Mouse (Mus musculus) liver, embryonic 16.5 days (tissue): ENCODE results near the gene Nacc2. TPM values are rescaled to one million over a fixed set of nuclear protein-coding genes. Genes with fewer than 3 reads are reported as not detected.

ENCODE experiments used
- ATAC-seq: fragments of 200-750 bp; cut with Nextera tagmentation; 2 replicates; pipeline ENCODE4 v1.8.0; 2017; ENCODE audit warnings: low read depth, mild to moderate bottlenecking, moderate number of reproducible peaks, moderate library complexity
- H3K27ac ChIP-seq: fragments of 300-500 bp; sonication (generic); 2 replicates; pipeline ENCODE4 v1.5.1; 2014; ENCODE audit warnings: mild to moderate bottlenecking, low read length
- H3K27me3 ChIP-seq: fragments of 300-500 bp; sonication (generic); 2 replicates; pipeline ENCODE4 v1.6.1; 2014; ENCODE audit warnings: low read depth, low read length, mixed read lengths; ENCODE audit not compliant: control insufficient read depth, insufficient read depth
- H3K36me3 ChIP-seq: fragments of 300-500 bp; sonication (generic); 2 replicates; pipeline ENCODE4 v1.6.1; 2014; ENCODE audit warnings: mild to moderate bottlenecking; ENCODE audit not compliant: control insufficient read depth, insufficient read depth
- H3K4me1 ChIP-seq: fragments of 300-500 bp; sonication (generic); 2 replicates; pipeline ENCODE4 v1.6.1; 2014; ENCODE audit warnings: low read depth, low read length, mixed read lengths; ENCODE audit not compliant: control insufficient read depth
- H3K4me2 ChIP-seq: fragments of 300-500 bp; sonication (generic); 2 replicates; pipeline ENCODE4 v1.6.1; 2014; ENCODE audit warnings: low read depth, low read length, mixed read lengths
- H3K4me3 ChIP-seq: fragments of 300-500 bp; sonication (generic); 2 replicates; pipeline ENCODE4 v1.5.1; 2014; ENCODE audit warnings: low read depth, mild to moderate bottlenecking, low read length
- H3K9ac ChIP-seq: fragments of 300-500 bp; sonication (generic); 2 replicates; pipeline ENCODE4 v1.6.1; 2014; ENCODE audit warnings: low read depth, low read length
- H3K9me3 ChIP-seq: fragments of 300-500 bp; sonication (generic); replicated peaks from 2 replicates; pipeline ENCODE4 v1.6.1; 2016; ENCODE audit warnings: low read length; ENCODE audit not compliant: control insufficient read depth
- WGBS: fragments of 180-500 bp; shearing (Covaris S2); extraction: QIAGEN DNeasy Blood & Tissue Kit; methylation state at CpG from one replicate; pipeline ENCODE4 v1.1.7; 2014; ENCODE audit not compliant: insufficient replicate concordance; 5-methylcytosine and 5-hydroxymethylcytosine counted together
- polyA plus RNA-seq: library from polyadenylated mRNA; unstranded; fragments of >200 nt; fragmentation: Nextera tagmentation; extraction: Ambion mirVana; gene quantifications from 2 replicates; pipeline ENCODE4 v1.2.1, GENCODE M21; 2015

Nacc2 gene
- polyA plus RNA-seq, 1 experiment from 2014 or later = 6.4 TPM

- Histone ChIP-seq H3K27ac (no peak overlapping the region), H3K4me3 (no peak overlapping the region), H3K9me3 (no peaks in the 10 kb centered on the region), H3K36me3 (no peaks in the 10 kb centered on the region), H3K27me3 (peaks cover 12% of the 10 kb centered on the region), H3K4me2 (no peak overlapping the region), H3K4me1 (peaks cover 28% of the 10 kb centered on the region), H3K9ac (no peak overlapping the region)
- WGBS = 30% methylated on average over 3 of the region's 3 CpGs
- ATAC-seq = no peak
Observed at GRCm38 (mm10) chr2:26116550-26116949, 6.5 kb downstream of the Nacc2 start.

GRCm38 (mm10) chr2:26115215-26115614 is 7.8 kb downstream of the Nacc2 start:
- no peak overlapping the region for H3K9ac ChIP-seq
- peaks cover 26% of the 10 kb centered on the region for H3K4me1 ChIP-seq
- H3K36me3 ChIP-seq = no peaks in the 10 kb centered on the region
- no peak overlapping the region for H3K4me3 ChIP-seq
- 79% methylated on average over 6 of the region's 6 CpGs for WGBS
- H3K4me2 ChIP-seq = no peak overlapping the region
- no peaks in the 10 kb centered on the region for H3K9me3 ChIP-seq
- ATAC-seq = no peak
- H3K27ac ChIP-seq = no peak overlapping the region
- no peaks in the 10 kb centered on the region for H3K27me3 ChIP-seq

- Histone ChIP-seq H3K9ac (no peak overlapping the region), H3K4me1 (no peaks in the 10 kb centered on the region), H3K4me2 (no peak overlapping the region), H3K27me3 (no peaks in the 10 kb centered on the region), H3K4me3 (no peak overlapping the region), H3K36me3 (no peaks in the 10 kb centered on the region), H3K27ac (no peak overlapping the region), H3K9me3 (no peaks in the 10 kb centered on the region)
- 67% methylated on average over 6 of the region's 6 CpGs for WGBS
- ATAC-seq = no peak
Observed at GRCm38 (mm10) chr2:26108237-26108636, 14.8 kb downstream of the Nacc2 start.

GRCm38 (mm10) chr2:26107011-26107410 is 16.0 kb downstream of the Nacc2 start:
- Histone ChIP-seq H3K9me3 (no peaks in the 10 kb centered on the region), H3K4me2 (no peak overlapping the region), H3K9ac (no peak overlapping the region), H3K36me3 (no peaks in the 10 kb centered on the region), H3K4me1 (no peaks in the 10 kb centered on the region), H3K27ac (no peak overlapping the region), H3K27me3 (no peaks in the 10 kb centered on the region), H3K4me3 (no peak overlapping the region)
- no peak for ATAC-seq
- WGBS = 72% methylated on average over 8 of the region's 8 CpGs

GRCm38 (mm10) chr2:26106233-26106632 is 16.8 kb downstream of the Nacc2 start:
- no peaks in the 10 kb centered on the region for H3K27me3 ChIP-seq
- no peak overlapping the region for H3K9ac ChIP-seq
- WGBS = 63% methylated on average over 2 of the region's 2 CpGs
- H3K36me3 ChIP-seq = no peaks in the 10 kb centered on the region
- no peaks in the 10 kb centered on the region for H3K9me3 ChIP-seq
- H3K4me1 ChIP-seq = no peaks in the 10 kb centered on the region
- H3K27ac ChIP-seq = no peak overlapping the region
- ATAC-seq = no peak
- no peak overlapping the region for H3K4me2 ChIP-seq
- H3K4me3 ChIP-seq = no peak overlapping the region

GRCm38 (mm10) chr2:26100296-26100695 is 22.7 kb downstream of the Nacc2 start:
- Histone ChIP-seq H3K9me3 (no peaks in the 10 kb centered on the region), H3K36me3 (no peaks in the 10 kb centered on the region), H3K4me3 (no peak overlapping the region), H3K27me3 (no peaks in the 10 kb centered on the region), H3K4me2 (no peak overlapping the region), H3K9ac (no peak overlapping the region), H3K27ac (no peak overlapping the region), H3K4me1 (peaks cover 11% of the 10 kb centered on the region)
- no peak for ATAC-seq
- 48% methylated on average over 4 of the region's 4 CpGs for WGBS

GRCm38 (mm10) chr2:26099851-26100250 is 23.2 kb downstream of the Nacc2 start:
- Histone ChIP-seq H3K4me3 (no peak overlapping the region), H3K4me1 (peaks cover 11% of the 10 kb centered on the region), H3K9me3 (no peaks in the 10 kb centered on the region), H3K27me3 (no peaks in the 10 kb centered on the region), H3K4me2 (no peak overlapping the region), H3K27ac (no peak overlapping the region), H3K9ac (peak overlapping the region; percentile 28; the same call in 1 of the 2 replicates), H3K36me3 (no peaks in the 10 kb centered on the region)
- WGBS = 53% methylated on average over 1 of the region's 1 CpGs
- ATAC-seq = 0 out of 2 replicates have a peak, but pooled peaks have one; percentile 5

GRCm38 (mm10) chr2:26099260-26099659 is 23.8 kb downstream of the Nacc2 start:
- 75% methylated on average over 5 of the region's 5 CpGs for WGBS
- ATAC-seq = peak; percentile 39; the same call in 1 of the 2 replicates
- H3K27ac ChIP-seq = 0 out of 2 replicates have a peak overlapping the region, but pooled peaks have one; percentile 14

GRCm38 (mm10) chr2:26093897-26094296 is 29.1 kb downstream of the Nacc2 start:
- H3K27me3 ChIP-seq = peaks cover 44% of the 10 kb centered on the region

More at GRCm38 (mm10) chr2:26099260-26099659, 23.8 kb downstream of the Nacc2 start:
- Histone ChIP-seq H3K9ac (no peak overlapping the region), H3K9me3 (no peaks in the 10 kb centered on the region), H3K4me1 (peaks cover 11% of the 10 kb centered on the region), H3K4me2 (no peak overlapping the region), H3K27me3 (no peaks in the 10 kb centered on the region; the same call in 1 of the 2 replicates), H3K36me3 (no peaks in the 10 kb centered on the region), H3K4me3 (no peak overlapping the region)

More at GRCm38 (mm10) chr2:26093897-26094296, 29.1 kb downstream of the Nacc2 start:
- Histone ChIP-seq H3K27ac (no peak overlapping the region), H3K4me3 (no peak overlapping the region), H3K9me3 (no peaks in the 10 kb centered on the region), H3K9ac (no peak overlapping the region), H3K36me3 (no peaks in the 10 kb centered on the region), H3K4me1 (peaks cover 11% of the 10 kb centered on the region; the same call in 1 of the 2 replicates), H3K4me2 (no peak overlapping the region)
- WGBS = 68% methylated on average over 7 of the region's 7 CpGs
- no peak for ATAC-seq
